Mouse (Mus musculus): Measurements from ENCODE around the gene Pgghg. TPM values are rescaled to one million over a fixed set of nuclear protein-coding genes. Genes with fewer than 3 reads are reported as not detected.

Gene Pgghg
- 10.2 and 12.5 TPM in 2 replicates for polyA plus RNA-seq (2014; fragmentation: Nextera tagmentation; extraction: Ambion mirVana)

GRCm38 (mm10) chr7:140941222-140942051, at the start of gene Pgghg:
Gene Pgghg (plus strand): TSS chr7:140941391.
- Histone ChIP-seq H3K4me1 (ENCODE audit: control insufficient read depth, insufficient read depth, low read length) (peaks cover 5% of the 10 kb centered on the region; the same call in 1 of the 2 replicates), H3K9me3 (ENCODE audit: control insufficient read depth, low read length) (no peaks in the 10 kb centered on the region), H3K27ac (ENCODE audit: low read depth, low read length) (no peak within 1 kb of the TSS), H3K4me3 (ENCODE audit: low read depth, low read length) (peak within 1 kb of the TSS; percentile 45), H3K36me3 (ENCODE audit: control insufficient read depth, insufficient read depth, low read length) (no peaks in the 10 kb centered on the region), H3K27me3 (ENCODE audit: control insufficient read depth, insufficient read depth, low read length) (no peaks in the 10 kb centered on the region), H3K9ac (ENCODE audit: low read length) (peak within 1 kb of the TSS; percentile 73), H3K4me2 (peak within 1 kb of the TSS; percentile 59)
- WGBS, result 5% methylated on average over 33 of the region's 33 CpGs
- peak; percentile 91 for ATAC-seq (ENCODE audit: low FRiP score)
- DNase-seq (ENCODE audit: low spot score, missing footprints), result peak; percentile 98

GRCm38 (mm10) chr7:140894031-140894430, 47.2 kb upstream of the Pgghg start:
- no peaks in the 10 kb centered on the region for H3K27me3 ChIP-seq (ENCODE audit: control insufficient read depth, insufficient read depth, low read length)
- 93% methylated on average over 7 of the region's 7 CpGs for WGBS

GRCm38 (mm10) chr7:140894611-140895010, 46.6 kb upstream of the Pgghg start:
- no peaks in the 10 kb centered on the region for H3K9me3 ChIP-seq (ENCODE audit: control insufficient read depth, low read length)
- no peak overlapping the region for H3K27ac ChIP-seq (ENCODE audit: low read depth, low read length)
- no peak for DNase-seq (ENCODE audit: low spot score, missing footprints)
- peaks cover 26% of the 10 kb centered on the region for H3K36me3 ChIP-seq (ENCODE audit: control insufficient read depth, insufficient read depth, low read length)
- H3K27me3 ChIP-seq (ENCODE audit: control insufficient read depth, insufficient read depth, low read length), result no peaks in the 10 kb centered on the region
- H3K9ac ChIP-seq (ENCODE audit: low read length), result no peak overlapping the region
- H3K4me3 ChIP-seq (ENCODE audit: low read depth, low read length), result no peak overlapping the region
- H3K4me1 ChIP-seq (ENCODE audit: control insufficient read depth, insufficient read depth, low read length), result no peaks in the 10 kb centered on the region
- WGBS, result 95% methylated on average over 3 of the region's 3 CpGs
- no peak for ATAC-seq (ENCODE audit: low FRiP score)
- H3K4me2 ChIP-seq, result no peak overlapping the region

More at GRCm38 (mm10) chr7:140894031-140894430, 47.2 kb upstream of the Pgghg start:
- ATAC-seq (ENCODE audit: low FRiP score) (no peak), DNase-seq (ENCODE audit: low spot score, missing footprints) (no peak)
- Histone ChIP-seq H3K4me1 (ENCODE audit: control insufficient read depth, insufficient read depth, low read length) (no peaks in the 10 kb centered on the region), H3K36me3 (ENCODE audit: control insufficient read depth, insufficient read depth, low read length) (peaks cover 27% of the 10 kb centered on the region), H3K4me2 (no peak overlapping the region), H3K4me3 (ENCODE audit: low read depth, low read length) (no peak overlapping the region), H3K9ac (ENCODE audit: low read length) (no peak overlapping the region), H3K9me3 (ENCODE audit: control insufficient read depth, low read length) (no peaks in the 10 kb centered on the region), H3K27ac (ENCODE audit: low read depth, low read length) (no peak overlapping the region)

- DNase-seq (ENCODE audit: low spot score, missing footprints) (no peak), ATAC-seq (ENCODE audit: low FRiP score) (no peak)
- WGBS, result 92% methylated on average over 7 of the region's 7 CpGs
- Histone ChIP-seq H3K4me3 (ENCODE audit: low read depth, low read length) (no peak overlapping the region), H3K36me3 (ENCODE audit: control insufficient read depth, insufficient read depth, low read length) (peaks cover 12% of the 10 kb centered on the region; the same call in 1 of the 2 replicates), H3K27me3 (ENCODE audit: control insufficient read depth, insufficient read depth, low read length) (no peaks in the 10 kb centered on the region), H3K27ac (ENCODE audit: low read depth, low read length) (no peak overlapping the region), H3K4me1 (ENCODE audit: control insufficient read depth, insufficient read depth, low read length) (no peaks in the 10 kb centered on the region), H3K4me2 (no peak overlapping the region), H3K9me3 (ENCODE audit: control insufficient read depth, low read length) (no peaks in the 10 kb centered on the region), H3K9ac (ENCODE audit: low read length) (no peak overlapping the region)
Observed at GRCm38 (mm10) chr7:140897863-140898262, 43.3 kb upstream of the Pgghg start.

GRCm38 (mm10) chr7:140899121-140899520, 42.1 kb upstream of the Pgghg start:
- Histone ChIP-seq H3K27me3 (ENCODE audit: control insufficient read depth, insufficient read depth, low read length) (no peaks in the 10 kb centered on the region), H3K9me3 (ENCODE audit: control insufficient read depth, low read length) (no peaks in the 10 kb centered on the region), H3K36me3 (ENCODE audit: control insufficient read depth, insufficient read depth, low read length) (peaks cover 8% of the 10 kb centered on the region; the same call in 1 of the 2 replicates), H3K4me1 (ENCODE audit: control insufficient read depth, insufficient read depth, low read length) (no peaks in the 10 kb centered on the region), H3K9ac (ENCODE audit: low read length) (no peak overlapping the region), H3K4me2 (no peak overlapping the region), H3K27ac (ENCODE audit: low read depth, low read length) (no peak overlapping the region), H3K4me3 (ENCODE audit: low read depth, low read length) (no peak overlapping the region)
- DNase-seq (ENCODE audit: low spot score, missing footprints) (no peak), ATAC-seq (ENCODE audit: low FRiP score) (no peak)
- WGBS, result 87% methylated on average over 3 of the region's 3 CpGs

- no peak for DNase-seq (ENCODE audit: low spot score, missing footprints)
- Histone ChIP-seq H3K9ac (ENCODE audit: low read length) (no peak within 1 kb of the TSS), H3K4me1 (ENCODE audit: control insufficient read depth, insufficient read depth, low read length) (no peaks in the 10 kb centered on the region), H3K4me3 (ENCODE audit: low read depth, low read length) (no peak within 1 kb of the TSS), H3K36me3 (ENCODE audit: control insufficient read depth, insufficient read depth, low read length) (peaks cover 8% of the 10 kb centered on the region; the same call in 1 of the 2 replicates), H3K9me3 (ENCODE audit: control insufficient read depth, low read length) (no peaks in the 10 kb centered on the region), H3K27ac (ENCODE audit: low read depth, low read length) (no peak within 1 kb of the TSS), H3K27me3 (ENCODE audit: control insufficient read depth, insufficient read depth, low read length) (no peaks in the 10 kb centered on the region), H3K4me2 (no peak within 1 kb of the TSS)
- ATAC-seq (ENCODE audit: low FRiP score), result no peak
- WGBS, result 84% methylated on average over 10 of the region's 10 CpGs
Observed at GRCm38 (mm10) chr7:140900220-140900619, 41.0 kb upstream of the Pgghg start, which contains the start of gene Cox8b. Gene Cox8b (minus strand): TSS chr7:140900446.

GRCm38 (mm10) chr7:140902036-140902875, 38.9 kb upstream of the Pgghg start:
- DNase-seq (ENCODE audit: low spot score, missing footprints), result no peak
- H3K27ac ChIP-seq (ENCODE audit: low read depth, low read length), result no peak overlapping the region

GRCm38 (mm10) chr7:140903212-140903611, 38.0 kb upstream of the Pgghg start:
- Histone ChIP-seq H3K4me2 (no peak overlapping the region), H3K9ac (ENCODE audit: low read length) (no peak overlapping the region), H3K4me3 (ENCODE audit: low read depth, low read length) (no peak overlapping the region), H3K4me1 (ENCODE audit: control insufficient read depth, insufficient read depth, low read length) (no peaks in the 10 kb centered on the region), H3K27me3 (ENCODE audit: control insufficient read depth, insufficient read depth, low read length) (no peaks in the 10 kb centered on the region), H3K36me3 (ENCODE audit: control insufficient read depth, insufficient read depth, low read length) (peaks cover 3% of the 10 kb centered on the region; the same call in 1 of the 2 replicates), H3K9me3 (ENCODE audit: control insufficient read depth, low read length) (no peaks in the 10 kb centered on the region), H3K27ac (ENCODE audit: low read depth, low read length) (no peak overlapping the region)
- 25% methylated on average over 13 of the region's 13 CpGs for WGBS
- DNase-seq (ENCODE audit: low spot score, missing footprints) (peak; percentile 98), ATAC-seq (ENCODE audit: low FRiP score) (peak; percentile 62)

More at GRCm38 (mm10) chr7:140902036-140902875, 38.9 kb upstream of the Pgghg start:
- 80% methylated on average over 15 of the region's 15 CpGs for WGBS
- no peaks in the 10 kb centered on the region for H3K4me1 ChIP-seq (ENCODE audit: control insufficient read depth, insufficient read depth, low read length)
- H3K27me3 ChIP-seq (ENCODE audit: control insufficient read depth, insufficient read depth, low read length), result no peaks in the 10 kb centered on the region
- H3K36me3 ChIP-seq (ENCODE audit: control insufficient read depth, insufficient read depth, low read length), result peaks cover 6% of the 10 kb centered on the region; the same call in 1 of the 2 replicates
- no peak overlapping the region for H3K9ac ChIP-seq (ENCODE audit: low read length)
- no peaks in the 10 kb centered on the region for H3K9me3 ChIP-seq (ENCODE audit: control insufficient read depth, low read length)
- no peak overlapping the region for H3K4me3 ChIP-seq (ENCODE audit: low read depth, low read length)
- H3K4me2 ChIP-seq, result no peak overlapping the region
- no peak for ATAC-seq (ENCODE audit: low FRiP score)

All from midbrain, embryonic 11.5 days (tissue).